Mouse (Mus musculus) heart, postnatal 0 days (tissue): ENCODE results near the gene Clec2e.

ENCODE experiments used
- CTCF ChIP-seq: IDR thresholded peaks from 2 replicates; pipeline ENCODE4 v1.5.1; 2016; ENCODE audit warnings: antibody characterized with exemption, control low read depth, low read depth
- EP300 ChIP-seq: IDR thresholded peaks from 2 replicates; pipeline ENCODE4 v1.6.1; 2016; ENCODE audit warnings: antibody characterized with exemption, low read depth

DNA sequence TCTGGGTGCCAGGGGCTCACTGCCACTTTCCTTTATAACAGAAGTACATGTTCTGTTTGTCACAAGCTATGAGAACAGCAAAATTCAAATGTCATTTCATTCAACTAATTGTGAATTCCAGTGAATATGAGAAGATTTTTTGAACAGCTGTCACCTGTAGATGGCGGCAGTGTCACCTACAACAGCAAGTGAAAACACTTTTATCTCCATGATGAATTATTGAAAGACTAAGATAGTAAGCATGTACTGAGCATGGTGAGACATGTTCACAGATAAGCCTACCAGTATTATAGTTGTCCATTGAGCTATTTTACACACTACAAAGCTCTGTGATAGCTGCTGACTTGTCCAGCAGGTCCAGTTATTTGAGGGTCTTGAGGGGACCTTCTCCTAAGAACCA lies 12.6 kb downstream of the Clec2e start:
- no peak for TF ChIP-seq EP300
- peak; percentile 38 for TF ChIP-seq CTCF
